Mouse (Mus musculus): ENCODE results near the gene Zbtb16. TPM values are rescaled to one million over a fixed set of nuclear protein-coding genes. Genes with fewer than 3 reads are reported as not detected.

Gene Zbtb16
- polyA plus RNA-seq, 1 experiment from 2014 or later, result 0.15 TPM

- H3K27me3 ChIP-seq, result peaks cover 34% of the 10 kb centered on the region
Observed at GRCm38 (mm10) chr9:48725161-48725560, 110.9 kb downstream of the Zbtb16 start.

GRCm38 (mm10) chr9:48724733-48725132 is 111.3 kb downstream of the Zbtb16 start:
- DNase-seq (ENCODE audit: low read depth, low spot score) (no peak), ATAC-seq (no peak)
- peaks cover 36% of the 10 kb centered on the region for H3K27me3 ChIP-seq
- POLR2A ChIA-PET, result no interaction called here
- CTCF ChIA-PET, result no interaction called here
- TF ChIP-seq CTCF (IDR thresholded peaks at IDR 0.05), result no peak
- in situ Hi-C loops (cut with MboI; ENCODE audit: low pct_unique_long_range_greater_than_20kb), result no loop called here

More at GRCm38 (mm10) chr9:48725161-48725560, 110.9 kb downstream of the Zbtb16 start:
- POLR2A ChIA-PET, result no interaction called here
- CTCF ChIA-PET, result no interaction called here
- TF ChIP-seq CTCF (IDR thresholded peaks at IDR 0.05), result no peak
- in situ Hi-C loops (cut with MboI; ENCODE audit: low pct_unique_long_range_greater_than_20kb), result no loop called here
- no peak for DNase-seq (ENCODE audit: low read depth, low spot score)
- no peak for ATAC-seq

GRCm38 (mm10) chr9:48723511-48724304 is 112.3 kb downstream of the Zbtb16 start:
- no peak for DNase-seq (ENCODE audit: low read depth, low spot score)
- POLR2A ChIA-PET, result interaction anchor here (0.6 kb wide), 1 partner anchor 280 kb away, joined by 4 read pairs; no protein-coding TSS in a partner anchor
- in situ Hi-C loops (cut with MboI; ENCODE audit: low pct_unique_long_range_greater_than_20kb), result no loop called here
- no peak for ATAC-seq
- CTCF ChIA-PET, result no interaction called here
- TF ChIP-seq CTCF (IDR thresholded peaks at IDR 0.05), result no peak
- peaks cover 36% of the 10 kb centered on the region for H3K27me3 ChIP-seq

- POLR2A ChIA-PET, result interaction anchor here (0.6 kb wide), 1 partner anchor 280 kb away, joined by 4 read pairs; no protein-coding TSS in a partner anchor
- CTCF ChIA-PET, result no interaction called here
- no peak for TF ChIP-seq CTCF (IDR thresholded peaks at IDR 0.05)
- peaks cover 32% of the 10 kb centered on the region for H3K27me3 ChIP-seq
- ATAC-seq (no peak), DNase-seq (ENCODE audit: low read depth, low spot score) (no peak)
- in situ Hi-C loops (cut with MboI; ENCODE audit: low pct_unique_long_range_greater_than_20kb), result no loop called here
Observed at GRCm38 (mm10) chr9:48723025-48723424, 113.0 kb downstream of the Zbtb16 start.

- peaks cover 30% of the 10 kb centered on the region for H3K27me3 ChIP-seq
- TF ChIP-seq CTCF (IDR thresholded peaks at IDR 0.05), result no peak
- POLR2A ChIA-PET, result no interaction called here
- DNase-seq (ENCODE audit: low read depth, low spot score) (no peak), ATAC-seq (no peak)
- CTCF ChIA-PET, result no interaction called here
- in situ Hi-C loops (cut with MboI; ENCODE audit: low pct_unique_long_range_greater_than_20kb), result no loop called here
Observed at GRCm38 (mm10) chr9:48722261-48722920, 113.6 kb downstream of the Zbtb16 start.

- POLR2A ChIA-PET, result no interaction called here
- ATAC-seq (no peak), DNase-seq (ENCODE audit: low read depth, low spot score) (no peak)
- in situ Hi-C loops (cut with MboI; ENCODE audit: low pct_unique_long_range_greater_than_20kb), result no loop called here
- CTCF ChIA-PET, result no interaction called here
- no peak for TF ChIP-seq CTCF (IDR thresholded peaks at IDR 0.05)
- H3K27me3 ChIP-seq, result peaks cover 28% of the 10 kb centered on the region
Observed at GRCm38 (mm10) chr9:48721655-48722054, 114.4 kb downstream of the Zbtb16 start.

- ChIA-PET CTCF (no interaction called here), POLR2A (no interaction called here)
- ATAC-seq (no peak), DNase-seq (ENCODE audit: low read depth, low spot score) (no peak)
- no peak for TF ChIP-seq CTCF (IDR thresholded peaks at IDR 0.05)
- peaks cover 28% of the 10 kb centered on the region for H3K27me3 ChIP-seq
- in situ Hi-C loops (cut with MboI; ENCODE audit: low pct_unique_long_range_greater_than_20kb), result no loop called here
Observed at GRCm38 (mm10) chr9:48721172-48721571, 114.8 kb downstream of the Zbtb16 start.

- no peak for TF ChIP-seq CTCF (IDR thresholded peaks at IDR 0.05)
- in situ Hi-C loops (cut with MboI; ENCODE audit: low pct_unique_long_range_greater_than_20kb), result no loop called here
- ATAC-seq (no peak), DNase-seq (ENCODE audit: low read depth, low spot score) (no peak)
- H3K27me3 ChIP-seq, result peaks cover 33% of the 10 kb centered on the region
- CTCF ChIA-PET, result no interaction called here
- POLR2A ChIA-PET, result no interaction called here
Observed at GRCm38 (mm10) chr9:48720251-48720963, 115.6 kb downstream of the Zbtb16 start.

- POLR2A ChIA-PET, result no interaction called here
Observed at GRCm38 (mm10) chr9:48719619-48720018, 116.4 kb downstream of the Zbtb16 start.

GRCm38 (mm10) chr9:48716549-48716948 is 119.5 kb downstream of the Zbtb16 start:
- in situ Hi-C loops (cut with MboI; ENCODE audit: low pct_unique_long_range_greater_than_20kb), result no loop called here
- DNase-seq (ENCODE audit: low read depth, low spot score), result no peak
- POLR2A ChIA-PET, result no interaction called here
- ATAC-seq, result no peak
- no peak for TF ChIP-seq CTCF (IDR thresholded peaks at IDR 0.05)
- CTCF ChIA-PET, result no interaction called here
- H3K27me3 ChIP-seq, result peaks cover 41% of the 10 kb centered on the region

More at GRCm38 (mm10) chr9:48719619-48720018, 116.4 kb downstream of the Zbtb16 start:
- TF ChIP-seq CTCF (IDR thresholded peaks at IDR 0.05), result no peak
- CTCF ChIA-PET, result no interaction called here
- H3K27me3 ChIP-seq, result peaks cover 35% of the 10 kb centered on the region
- in situ Hi-C loops (cut with MboI; ENCODE audit: low pct_unique_long_range_greater_than_20kb), result no loop called here
- ATAC-seq, result no peak
- DNase-seq (ENCODE audit: low read depth, low spot score), result no peak

GRCm38 (mm10) chr9:48715042-48715441 is 121.0 kb downstream of the Zbtb16 start:
- no peak for ATAC-seq
- no peak for DNase-seq (ENCODE audit: low read depth, low spot score)
- TF ChIP-seq CTCF (IDR thresholded peaks at IDR 0.05), result no peak
- in situ Hi-C loops (cut with MboI; ENCODE audit: low pct_unique_long_range_greater_than_20kb), result no loop called here
- ChIA-PET POLR2A (no interaction called here), CTCF (no interaction called here)
- H3K27me3 ChIP-seq, result peaks cover 39% of the 10 kb centered on the region

All from Patski (cell line).